Mouse (Mus musculus): ENCODE results near the gene Slc5a8. TPM values are rescaled to one million over a fixed set of nuclear protein-coding genes. Genes with fewer than 3 reads are reported as not detected.

Slc5a8 gene
- 17.4 and 18.5 TPM in 2 replicates for polyA plus RNA-seq (2015; fragmentation: Nextera tagmentation; extraction: Ambion mirVana)

DNA sequence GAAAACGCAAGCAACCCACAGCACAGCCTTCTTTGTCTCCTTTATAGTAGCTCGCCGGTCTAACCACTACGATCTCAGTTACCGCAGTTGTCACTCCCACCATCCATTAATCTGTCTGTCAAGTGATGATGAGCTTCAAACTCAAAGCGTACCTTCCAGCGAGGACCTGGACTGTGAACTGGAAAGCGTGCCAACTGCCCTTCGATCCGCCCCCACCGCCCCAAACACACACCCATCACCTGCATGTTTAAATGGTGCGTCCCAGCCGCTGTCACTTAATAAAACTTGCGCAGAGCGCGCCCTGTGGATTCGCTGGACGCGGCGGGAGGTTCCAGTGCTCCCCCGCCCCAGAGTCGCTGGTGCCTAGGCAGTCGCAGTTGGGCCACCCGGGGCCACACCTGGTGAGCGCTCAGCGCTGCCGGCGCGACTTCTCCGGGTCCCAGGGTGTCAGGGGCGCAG, at the start of gene Slc5a8:
Gene Slc5a8, plus strand, starts transcription at position 361 of the 459 bp plus-strand sequence.
- Histone ChIP-seq H3K9me3 (ENCODE audit: low read length) (0 out of 2 replicates have a peak, but pooled peaks cover 3% of the 10 kb centered on the region), H3K4me2 (replicated peaks; ENCODE audit: low read depth, low read length) (peak within 1 kb of the TSS; percentile 55), H3K27ac (ENCODE audit: low read length) (no peak within 1 kb of the TSS), H3K36me3 (ENCODE audit: insufficient read depth, low read length) (no peaks in the 10 kb centered on the region), H3K4me1 (ENCODE audit: insufficient read depth, low read length) (peaks cover 7% of the 10 kb centered on the region), H3K27me3 (ENCODE audit: insufficient read depth, low read length) (peaks cover 30% of the 10 kb centered on the region), H3K4me3 (ENCODE audit: low read length) (peak within 1 kb of the TSS; percentile 35), H3K9ac (replicated peaks; ENCODE audit: low read length) (no peak within 1 kb of the TSS)
- ATAC-seq (ENCODE audit: low FRiP score, low TSS enrichment): peak; percentile 84
- WGBS: 1% methylated on average over 31 of the region's 31 CpGs

DNA sequence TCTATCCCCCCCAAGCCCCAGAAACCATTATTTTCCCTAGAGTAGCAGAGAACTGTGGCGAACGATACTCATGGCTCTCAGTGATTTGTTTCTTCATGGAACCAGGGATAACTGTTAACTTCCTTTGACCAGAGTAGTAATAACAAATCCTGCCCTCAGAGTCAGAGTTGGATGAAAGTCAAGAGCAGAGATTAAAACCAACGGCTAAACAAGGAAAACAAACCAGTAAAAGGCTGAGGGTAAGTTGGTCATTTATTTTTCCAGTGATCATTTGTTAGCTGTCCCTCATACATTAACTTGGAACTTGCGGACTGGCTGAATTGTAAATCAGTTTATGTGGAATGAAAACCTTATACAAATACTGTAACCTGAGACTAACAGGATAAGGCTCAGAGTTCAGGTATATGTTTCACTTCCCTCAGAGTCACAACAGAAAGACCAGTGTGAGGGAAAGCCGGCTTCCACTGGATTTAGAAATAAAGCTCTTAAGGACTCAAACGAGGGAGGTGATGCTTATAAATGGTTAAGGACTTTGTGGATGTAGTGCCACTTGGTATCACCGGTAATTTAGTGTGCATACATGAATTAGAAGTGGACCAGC, 36.8 kb upstream of the Slc5a8 start:
- 31% methylated on average over 7 of the region's 7 CpGs for WGBS
- Histone ChIP-seq H3K27me3 (ENCODE audit: insufficient read depth, low read length) (no peaks in the 10 kb centered on the region), H3K36me3 (ENCODE audit: insufficient read depth, low read length) (no peaks in the 10 kb centered on the region), H3K9ac (replicated peaks; ENCODE audit: low read length) (no peak overlapping the region), H3K4me1 (ENCODE audit: insufficient read depth, low read length) (no peaks in the 10 kb centered on the region), H3K4me3 (ENCODE audit: low read length) (no peak overlapping the region), H3K9me3 (ENCODE audit: low read length) (no peaks in the 10 kb centered on the region), H3K27ac (ENCODE audit: low read length) (peak overlapping the region; percentile 16; the same call in 1 of the 2 replicates), H3K4me2 (replicated peaks; ENCODE audit: low read depth, low read length) (no peak overlapping the region)
- peak; percentile 63 for ATAC-seq (ENCODE audit: low FRiP score, low TSS enrichment)

DNA sequence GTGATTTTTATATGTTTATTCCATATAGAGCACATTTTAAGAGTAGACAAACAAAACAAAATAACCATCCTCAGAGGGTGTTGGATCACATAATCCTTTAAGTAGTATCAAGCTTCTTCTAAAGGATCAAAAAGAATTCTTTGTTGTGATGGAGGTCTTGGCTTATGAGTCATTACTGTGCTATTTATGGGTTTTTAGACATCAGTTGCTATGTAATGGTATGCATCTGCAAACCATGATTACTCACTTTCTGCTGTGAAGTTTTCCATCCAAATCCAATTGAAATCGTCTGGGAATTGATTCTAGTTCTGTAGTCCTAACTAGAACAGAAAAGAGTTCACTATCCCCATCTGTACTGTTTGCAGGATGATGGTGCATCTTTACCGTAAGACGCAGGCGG, 35.8 kb upstream of the Slc5a8 start:
- Histone ChIP-seq H3K4me1 (ENCODE audit: insufficient read depth, low read length) (no peaks in the 10 kb centered on the region), H3K4me3 (ENCODE audit: low read length) (no peak overlapping the region), H3K27me3 (ENCODE audit: insufficient read depth, low read length) (no peaks in the 10 kb centered on the region), H3K36me3 (ENCODE audit: insufficient read depth, low read length) (no peaks in the 10 kb centered on the region), H3K9me3 (ENCODE audit: low read length) (no peaks in the 10 kb centered on the region), H3K9ac (replicated peaks; ENCODE audit: low read length) (no peak overlapping the region), H3K4me2 (replicated peaks; ENCODE audit: low read depth, low read length) (no peak overlapping the region), H3K27ac (ENCODE audit: low read length) (no peak overlapping the region)
- 89% methylated on average over 4 of the region's 4 CpGs for WGBS
- no peak for ATAC-seq (ENCODE audit: low FRiP score, low TSS enrichment)

GRCm38 (mm10) chr10:88853326-88853725, 32.5 kb upstream of the Slc5a8 start:
- Histone ChIP-seq H3K9me3 (ENCODE audit: low read length) (no peaks in the 10 kb centered on the region), H3K9ac (replicated peaks; ENCODE audit: low read length) (no peak overlapping the region), H3K4me2 (replicated peaks; ENCODE audit: low read depth, low read length) (no peak overlapping the region), H3K4me1 (ENCODE audit: insufficient read depth, low read length) (no peaks in the 10 kb centered on the region), H3K27ac (ENCODE audit: low read length) (no peak overlapping the region), H3K4me3 (ENCODE audit: low read length) (no peak overlapping the region), H3K27me3 (ENCODE audit: insufficient read depth, low read length) (no peaks in the 10 kb centered on the region), H3K36me3 (ENCODE audit: insufficient read depth, low read length) (no peaks in the 10 kb centered on the region)
- 86% methylated on average over 7 of the region's 7 CpGs for WGBS
- ATAC-seq (ENCODE audit: low FRiP score, low TSS enrichment): no peak

- H3K4me3 ChIP-seq (ENCODE audit: low read length): no peak overlapping the region
- H3K4me1 ChIP-seq (ENCODE audit: insufficient read depth, low read length): no peaks in the 10 kb centered on the region
- no peak for ATAC-seq (ENCODE audit: low FRiP score, low TSS enrichment)
- no peaks in the 10 kb centered on the region for H3K36me3 ChIP-seq (ENCODE audit: insufficient read depth, low read length)
- H3K9me3 ChIP-seq (ENCODE audit: low read length): no peaks in the 10 kb centered on the region
- WGBS: 56% methylated on average over 3 of the region's 3 CpGs
- no peak overlapping the region for H3K9ac ChIP-seq (replicated peaks; ENCODE audit: low read length)
- no peak overlapping the region for H3K4me2 ChIP-seq (replicated peaks; ENCODE audit: low read depth, low read length)
- H3K27ac ChIP-seq (ENCODE audit: low read length): no peak overlapping the region
- no peaks in the 10 kb centered on the region for H3K27me3 ChIP-seq (ENCODE audit: insufficient read depth, low read length)
These were observed 24.9 kb upstream of the Slc5a8 start for GRCm38 (mm10) chr10:88860911-88861310.

DNA sequence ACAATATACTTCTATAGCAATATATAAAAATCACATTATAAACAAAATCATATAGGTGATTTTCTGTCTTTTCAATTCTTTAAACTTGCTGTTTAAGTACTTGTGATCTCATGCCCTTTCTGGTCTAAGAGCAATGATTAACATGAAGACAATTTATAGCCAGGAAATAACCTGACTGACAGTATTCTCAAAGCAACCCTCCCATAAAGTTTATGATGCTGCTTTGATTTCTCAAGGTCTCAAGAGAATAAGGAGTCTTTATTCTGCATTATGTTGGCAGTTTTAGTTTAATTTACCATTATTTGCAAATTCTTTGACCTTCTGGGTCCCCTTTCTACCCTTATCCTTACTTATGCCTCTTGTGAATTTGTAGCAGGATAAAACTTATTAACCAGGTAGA, 24.4 kb upstream of the Slc5a8 start:
- ATAC-seq (ENCODE audit: low FRiP score, low TSS enrichment): no peak
- Histone ChIP-seq H3K4me2 (replicated peaks; ENCODE audit: low read depth, low read length) (no peak overlapping the region), H3K4me3 (ENCODE audit: low read length) (no peak overlapping the region), H3K4me1 (ENCODE audit: insufficient read depth, low read length) (no peaks in the 10 kb centered on the region), H3K27me3 (ENCODE audit: insufficient read depth, low read length) (no peaks in the 10 kb centered on the region), H3K36me3 (ENCODE audit: insufficient read depth, low read length) (no peaks in the 10 kb centered on the region), H3K27ac (ENCODE audit: low read length) (no peak overlapping the region), H3K9ac (replicated peaks; ENCODE audit: low read length) (no peak overlapping the region), H3K9me3 (ENCODE audit: low read length) (no peaks in the 10 kb centered on the region)

GRCm38 (mm10) chr10:88862293-88862692, 23.5 kb upstream of the Slc5a8 start:
- H3K9ac ChIP-seq (replicated peaks; ENCODE audit: low read length): no peak overlapping the region
- no peak overlapping the region for H3K4me3 ChIP-seq (ENCODE audit: low read length)
- H3K4me2 ChIP-seq (replicated peaks; ENCODE audit: low read depth, low read length): no peak overlapping the region
- 59% methylated on average over 5 of the region's 5 CpGs for WGBS
- no peaks in the 10 kb centered on the region for H3K36me3 ChIP-seq (ENCODE audit: insufficient read depth, low read length)
- no peak for ATAC-seq (ENCODE audit: low FRiP score, low TSS enrichment)
- no peaks in the 10 kb centered on the region for H3K9me3 ChIP-seq (ENCODE audit: low read length)
- H3K4me1 ChIP-seq (ENCODE audit: insufficient read depth, low read length): no peaks in the 10 kb centered on the region
- no peak overlapping the region for H3K27ac ChIP-seq (ENCODE audit: low read length)
- no peaks in the 10 kb centered on the region for H3K27me3 ChIP-seq (ENCODE audit: insufficient read depth, low read length)

- H3K4me3 ChIP-seq (ENCODE audit: low read length): no peak overlapping the region
- no peaks in the 10 kb centered on the region for H3K27me3 ChIP-seq (ENCODE audit: insufficient read depth, low read length)
- no peak for ATAC-seq (ENCODE audit: low FRiP score, low TSS enrichment)
- H3K4me2 ChIP-seq (replicated peaks; ENCODE audit: low read depth, low read length): no peak overlapping the region
- H3K9ac ChIP-seq (replicated peaks; ENCODE audit: low read length): no peak overlapping the region
- H3K4me1 ChIP-seq (ENCODE audit: insufficient read depth, low read length): no peaks in the 10 kb centered on the region
- no peaks in the 10 kb centered on the region for H3K9me3 ChIP-seq (ENCODE audit: low read length)
- H3K27ac ChIP-seq (ENCODE audit: low read length): no peak overlapping the region
- WGBS: 69% methylated on average over 2 of the region's 2 CpGs
- no peaks in the 10 kb centered on the region for H3K36me3 ChIP-seq (ENCODE audit: insufficient read depth, low read length)
These were observed 19.8 kb upstream of the Slc5a8 start for GRCm38 (mm10) chr10:88866017-88866416.

DNA sequence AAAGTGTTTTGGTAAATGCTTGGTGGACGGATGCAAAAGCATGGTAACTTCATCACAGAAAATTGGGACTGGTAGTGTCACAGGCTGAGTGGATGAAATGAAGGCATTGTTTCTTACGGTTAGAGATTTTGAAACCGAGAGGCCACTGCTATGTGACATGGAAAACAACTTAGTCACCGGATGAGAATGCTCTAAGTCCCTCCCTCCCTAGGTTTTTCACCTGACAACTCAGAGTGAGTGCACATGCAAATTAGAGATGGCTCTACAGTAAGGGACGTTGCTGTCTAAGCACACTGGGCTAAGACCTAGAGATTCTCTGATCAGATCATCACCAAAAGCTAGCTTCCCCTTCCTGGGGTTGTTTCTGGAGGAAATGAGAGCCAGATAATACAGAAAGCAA, 10.9 kb upstream of the Slc5a8 start:
- no peak overlapping the region for H3K4me2 ChIP-seq (replicated peaks; ENCODE audit: low read depth, low read length)
- no peaks in the 10 kb centered on the region for H3K9me3 ChIP-seq (ENCODE audit: low read length)
- H3K27ac ChIP-seq (ENCODE audit: low read length): no peak overlapping the region
- 69% methylated on average over 5 of the region's 5 CpGs for WGBS
- no peak overlapping the region for H3K9ac ChIP-seq (replicated peaks; ENCODE audit: low read length)
- no peaks in the 10 kb centered on the region for H3K36me3 ChIP-seq (ENCODE audit: insufficient read depth, low read length)
- H3K4me1 ChIP-seq (ENCODE audit: insufficient read depth, low read length): no peaks in the 10 kb centered on the region
- H3K4me3 ChIP-seq (ENCODE audit: low read length): no peak overlapping the region
- ATAC-seq (ENCODE audit: low FRiP score, low TSS enrichment): no peak
- H3K27me3 ChIP-seq (ENCODE audit: insufficient read depth, low read length): no peaks in the 10 kb centered on the region; the same call in 1 of the 2 replicates

DNA sequence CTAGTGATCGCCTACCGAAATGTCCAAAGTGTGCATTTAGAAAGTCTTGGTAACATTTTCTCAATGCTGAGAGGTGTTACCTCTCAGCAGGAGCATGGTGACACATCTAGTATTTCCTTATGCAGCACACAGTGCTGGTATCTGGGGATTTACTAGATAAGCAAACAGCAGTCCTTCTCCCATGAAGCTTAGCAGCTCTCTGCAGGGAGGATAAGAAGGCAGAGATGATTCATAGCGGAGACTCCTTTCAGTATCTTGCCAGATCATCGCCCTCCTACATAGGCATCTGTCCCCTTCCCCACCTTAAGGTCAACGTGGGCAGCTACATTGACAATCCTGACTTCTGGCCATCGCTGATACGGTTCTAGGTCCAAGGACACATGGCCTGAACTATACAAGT, 8.4 kb upstream of the Slc5a8 start:
- WGBS: 82% methylated on average over 7 of the region's 7 CpGs
- H3K4me1 ChIP-seq (ENCODE audit: insufficient read depth, low read length): no peaks in the 10 kb centered on the region
- ATAC-seq (ENCODE audit: low FRiP score, low TSS enrichment): no peak
- H3K36me3 ChIP-seq (ENCODE audit: insufficient read depth, low read length): no peaks in the 10 kb centered on the region
- H3K9me3 ChIP-seq (ENCODE audit: low read length): no peaks in the 10 kb centered on the region
- no peak overlapping the region for H3K9ac ChIP-seq (replicated peaks; ENCODE audit: low read length)
- H3K27ac ChIP-seq (ENCODE audit: low read length): no peak overlapping the region
- H3K4me2 ChIP-seq (replicated peaks; ENCODE audit: low read depth, low read length): no peak overlapping the region
- no peaks in the 10 kb centered on the region; the same call in 1 of the 2 replicates for H3K27me3 ChIP-seq (ENCODE audit: insufficient read depth, low read length)
- no peak overlapping the region for H3K4me3 ChIP-seq (ENCODE audit: low read length)

All from kidney, embryonic 16.5 days (tissue).